Mouse (Mus musculus): Measurements from ENCODE around the gene Prickle1. TPM values are rescaled to one million over a fixed set of nuclear protein-coding genes. Genes with fewer than 3 reads are reported as not detected.
A peak's percentile ranks its signal among the peaks of the same experiment; 100 is the strongest.

Prickle1 gene
- polyA plus RNA-seq, 1 experiment from 2014 or later = 11.6 TPM

- no peaks in the 10 kb centered on the region for H3K9me3 ChIP-seq (ENCODE audit: control insufficient read depth, low read length)
- H3K36me3 ChIP-seq (ENCODE audit: control insufficient read depth, insufficient read depth, low read length) = no peaks in the 10 kb centered on the region
- ATAC-seq (ENCODE audit: low FRiP score, low TSS enrichment) (no peak), DNase-seq (peak; percentile 58)
- peaks cover 4% of the 10 kb centered on the region for H3K27me3 ChIP-seq (ENCODE audit: control insufficient read depth, insufficient read depth, low read length)
- H3K9ac ChIP-seq (replicated peaks; ENCODE audit: low read length) = peak overlapping the region; percentile 13
- peak overlapping the region; percentile 56 for H3K4me2 ChIP-seq (ENCODE audit: low read length)
- WGBS = 40% methylated on average over 7 of the region's 7 CpGs
- H3K27ac ChIP-seq (replicated peaks; ENCODE audit: low read depth, low read length) = no peak overlapping the region
- peak overlapping the region; percentile 30 for H3K4me3 ChIP-seq (replicated peaks; ENCODE audit: low read depth, low read length)
- H3K4me1 ChIP-seq (ENCODE audit: control insufficient read depth, insufficient read depth, low read length) = peaks cover 11% of the 10 kb centered on the region; the same call in 1 of the 2 replicates
Measured at GRCm38 (mm10) chr15:93591371-93591770, 4.3 kb downstream of the Prickle1 start.

GRCm38 (mm10) chr15:93588401-93588800, 7.3 kb downstream of the Prickle1 start:
- peaks cover 4% of the 10 kb centered on the region; the same call in 1 of the 2 replicates for H3K27me3 ChIP-seq (ENCODE audit: control insufficient read depth, insufficient read depth, low read length)
- no peaks in the 10 kb centered on the region for H3K36me3 ChIP-seq (ENCODE audit: control insufficient read depth, insufficient read depth, low read length)
- no peaks in the 10 kb centered on the region for H3K9me3 ChIP-seq (ENCODE audit: control insufficient read depth, low read length)
- no peaks in the 10 kb centered on the region for H3K4me1 ChIP-seq (ENCODE audit: control insufficient read depth, insufficient read depth, low read length)
- no peak overlapping the region for H3K4me3 ChIP-seq (replicated peaks; ENCODE audit: low read depth, low read length)
- no peak overlapping the region for H3K27ac ChIP-seq (replicated peaks; ENCODE audit: low read depth, low read length)
- H3K9ac ChIP-seq (replicated peaks; ENCODE audit: low read length) = no peak overlapping the region
- ATAC-seq (ENCODE audit: low FRiP score, low TSS enrichment) (no peak), DNase-seq (no peak)
- H3K4me2 ChIP-seq (ENCODE audit: low read length) = no peak overlapping the region
- WGBS = 92% methylated on average over 6 of the region's 6 CpGs

GRCm38 (mm10) chr15:93587660-93588059, 8.0 kb downstream of the Prickle1 start:
- H3K9me3 ChIP-seq (ENCODE audit: control insufficient read depth, low read length) = no peaks in the 10 kb centered on the region
- H3K27me3 ChIP-seq (ENCODE audit: control insufficient read depth, insufficient read depth, low read length) = peaks cover 4% of the 10 kb centered on the region; the same call in 1 of the 2 replicates
- ATAC-seq (ENCODE audit: low FRiP score, low TSS enrichment) (no peak), DNase-seq (no peak)
- no peak overlapping the region for H3K27ac ChIP-seq (replicated peaks; ENCODE audit: low read depth, low read length)
- no peak overlapping the region for H3K9ac ChIP-seq (replicated peaks; ENCODE audit: low read length)
- H3K4me1 ChIP-seq (ENCODE audit: control insufficient read depth, insufficient read depth, low read length) = no peaks in the 10 kb centered on the region
- no peak overlapping the region for H3K4me2 ChIP-seq (ENCODE audit: low read length)
- no peak overlapping the region for H3K4me3 ChIP-seq (replicated peaks; ENCODE audit: low read depth, low read length)
- H3K36me3 ChIP-seq (ENCODE audit: control insufficient read depth, insufficient read depth, low read length) = no peaks in the 10 kb centered on the region
- 82% methylated on average over 8 of the region's 8 CpGs for WGBS

GRCm38 (mm10) chr15:93583051-93583450, 12.6 kb downstream of the Prickle1 start:
- no peak for ATAC-seq (ENCODE audit: low FRiP score, low TSS enrichment)
- H3K27ac ChIP-seq (replicated peaks; ENCODE audit: low read depth, low read length) = no peak overlapping the region
- no peaks in the 10 kb centered on the region for H3K27me3 ChIP-seq (ENCODE audit: control insufficient read depth, insufficient read depth, low read length)
- H3K4me3 ChIP-seq (replicated peaks; ENCODE audit: low read depth, low read length) = no peak overlapping the region
- H3K9ac ChIP-seq (replicated peaks; ENCODE audit: low read length) = no peak overlapping the region
- no peak for DNase-seq
- no peak overlapping the region for H3K4me2 ChIP-seq (ENCODE audit: low read length)
- no peaks in the 10 kb centered on the region; the same call in 1 of the 2 replicates for H3K9me3 ChIP-seq (ENCODE audit: control insufficient read depth, low read length)
- H3K36me3 ChIP-seq (ENCODE audit: control insufficient read depth, insufficient read depth, low read length) = no peaks in the 10 kb centered on the region
- WGBS = 63% methylated on average over 11 of the region's 11 CpGs
- no peaks in the 10 kb centered on the region for H3K4me1 ChIP-seq (ENCODE audit: control insufficient read depth, insufficient read depth, low read length)

GRCm38 (mm10) chr15:93581736-93582135, 14.0 kb downstream of the Prickle1 start:
- H3K27me3 ChIP-seq (ENCODE audit: control insufficient read depth, insufficient read depth, low read length) = no peaks in the 10 kb centered on the region
- H3K9me3 ChIP-seq (ENCODE audit: control insufficient read depth, low read length) = no peaks in the 10 kb centered on the region; the same call in 1 of the 2 replicates
- no peak overlapping the region for H3K4me3 ChIP-seq (replicated peaks; ENCODE audit: low read depth, low read length)
- no peak for DNase-seq
- no peaks in the 10 kb centered on the region for H3K4me1 ChIP-seq (ENCODE audit: control insufficient read depth, insufficient read depth, low read length)
- no peak overlapping the region for H3K4me2 ChIP-seq (ENCODE audit: low read length)
- 87% methylated on average over 8 of the region's 8 CpGs for WGBS
- H3K9ac ChIP-seq (replicated peaks; ENCODE audit: low read length) = no peak overlapping the region
- no peak overlapping the region for H3K27ac ChIP-seq (replicated peaks; ENCODE audit: low read depth, low read length)
- H3K36me3 ChIP-seq (ENCODE audit: control insufficient read depth, insufficient read depth, low read length) = no peaks in the 10 kb centered on the region
- no peak for ATAC-seq (ENCODE audit: low FRiP score, low TSS enrichment)

- ATAC-seq (ENCODE audit: low FRiP score, low TSS enrichment) (no peak), DNase-seq (peak; percentile 60)
- H3K36me3 ChIP-seq (ENCODE audit: control insufficient read depth, insufficient read depth, low read length) = no peaks in the 10 kb centered on the region
- no peaks in the 10 kb centered on the region for H3K27me3 ChIP-seq (ENCODE audit: control insufficient read depth, insufficient read depth, low read length)
- no peak overlapping the region for H3K9ac ChIP-seq (replicated peaks; ENCODE audit: low read length)
- WGBS = 45% methylated on average over 9 of the region's 9 CpGs
- H3K4me3 ChIP-seq (replicated peaks; ENCODE audit: low read depth, low read length) = no peak overlapping the region
- H3K4me2 ChIP-seq (ENCODE audit: low read length) = no peak overlapping the region
- no peaks in the 10 kb centered on the region; the same call in 1 of the 2 replicates for H3K9me3 ChIP-seq (ENCODE audit: control insufficient read depth, low read length)
- no peaks in the 10 kb centered on the region for H3K4me1 ChIP-seq (ENCODE audit: control insufficient read depth, insufficient read depth, low read length)
- H3K27ac ChIP-seq (replicated peaks; ENCODE audit: low read depth, low read length) = no peak overlapping the region
Measured at GRCm38 (mm10) chr15:93579899-93580298, 15.8 kb downstream of the Prickle1 start.

GRCm38 (mm10) chr15:93579100-93579499, 16.6 kb downstream of the Prickle1 start:
- DNase-seq (no peak), ATAC-seq (ENCODE audit: low FRiP score, low TSS enrichment) (no peak)
- H3K4me3 ChIP-seq (replicated peaks; ENCODE audit: low read depth, low read length) = no peak overlapping the region
- no peaks in the 10 kb centered on the region for H3K36me3 ChIP-seq (ENCODE audit: control insufficient read depth, insufficient read depth, low read length)
- H3K9ac ChIP-seq (replicated peaks; ENCODE audit: low read length) = no peak overlapping the region
- WGBS = 70% methylated on average over 9 of the region's 9 CpGs
- no peak overlapping the region for H3K27ac ChIP-seq (replicated peaks; ENCODE audit: low read depth, low read length)
- H3K9me3 ChIP-seq (ENCODE audit: control insufficient read depth, low read length) = no peaks in the 10 kb centered on the region; the same call in 1 of the 2 replicates
- H3K4me1 ChIP-seq (ENCODE audit: control insufficient read depth, insufficient read depth, low read length) = no peaks in the 10 kb centered on the region
- H3K27me3 ChIP-seq (ENCODE audit: control insufficient read depth, insufficient read depth, low read length) = no peaks in the 10 kb centered on the region
- no peak overlapping the region for H3K4me2 ChIP-seq (ENCODE audit: low read length)

GRCm38 (mm10) chr15:93576361-93576760, 19.3 kb downstream of the Prickle1 start:
- H3K4me2 ChIP-seq (ENCODE audit: low read length) = no peak overlapping the region
- H3K9ac ChIP-seq (replicated peaks; ENCODE audit: low read length) = no peak overlapping the region
- H3K27me3 ChIP-seq (ENCODE audit: control insufficient read depth, insufficient read depth, low read length) = no peaks in the 10 kb centered on the region
- DNase-seq (no peak), ATAC-seq (ENCODE audit: low FRiP score, low TSS enrichment) (no peak)
- no peak overlapping the region for H3K27ac ChIP-seq (replicated peaks; ENCODE audit: low read depth, low read length)
- WGBS = 77% methylated on average over 9 of the region's 9 CpGs
- no peaks in the 10 kb centered on the region; the same call in 1 of the 2 replicates for H3K9me3 ChIP-seq (ENCODE audit: control insufficient read depth, low read length)
- H3K36me3 ChIP-seq (ENCODE audit: control insufficient read depth, insufficient read depth, low read length) = no peaks in the 10 kb centered on the region
- H3K4me3 ChIP-seq (replicated peaks; ENCODE audit: low read depth, low read length) = no peak overlapping the region
- H3K4me1 ChIP-seq (ENCODE audit: control insufficient read depth, insufficient read depth, low read length) = no peaks in the 10 kb centered on the region

- no peak overlapping the region for H3K4me3 ChIP-seq (replicated peaks; ENCODE audit: low read depth, low read length)
Measured at GRCm38 (mm10) chr15:93575884-93576283, 19.8 kb downstream of the Prickle1 start.

More at GRCm38 (mm10) chr15:93575884-93576283, 19.8 kb downstream of the Prickle1 start:
- Histone ChIP-seq H3K36me3 (ENCODE audit: control insufficient read depth, insufficient read depth, low read length) (no peaks in the 10 kb centered on the region), H3K27me3 (ENCODE audit: control insufficient read depth, insufficient read depth, low read length) (no peaks in the 10 kb centered on the region), H3K9me3 (ENCODE audit: control insufficient read depth, low read length) (no peaks in the 10 kb centered on the region; the same call in 1 of the 2 replicates), H3K9ac (replicated peaks; ENCODE audit: low read length) (no peak overlapping the region), H3K27ac (replicated peaks; ENCODE audit: low read depth, low read length) (no peak overlapping the region), H3K4me1 (ENCODE audit: control insufficient read depth, insufficient read depth, low read length) (no peaks in the 10 kb centered on the region), H3K4me2 (ENCODE audit: low read length) (no peak overlapping the region)
- 12% methylated on average over 5 of the region's 5 CpGs for WGBS
- ATAC-seq (ENCODE audit: low FRiP score, low TSS enrichment) = no peak
- DNase-seq = peak; percentile 93
